Mouse (Mus musculus) adrenal gland, postnatal 36 days (tissue): ENCODE data around the gene Tex26. TPM values are rescaled to one million over a fixed set of nuclear protein-coding genes. Genes with fewer than 3 reads are reported as not detected.

Experiments
- DNase-seq, 2 experiments: peaks; one replicate each; pipeline ENCODE4 v3.0.0; 2021; ENCODE audit warnings: mixed read lengths in 1 of 2
- total RNA-seq, 2 experiments: library from RNA; stranded (reverse); gene quantifications; 2 replicates each; pipeline ENCODE4 v1.2.3; 2021

Tex26 gene
- total RNA-seq, 2 experiments from 2014 or later = not detected

DNA sequence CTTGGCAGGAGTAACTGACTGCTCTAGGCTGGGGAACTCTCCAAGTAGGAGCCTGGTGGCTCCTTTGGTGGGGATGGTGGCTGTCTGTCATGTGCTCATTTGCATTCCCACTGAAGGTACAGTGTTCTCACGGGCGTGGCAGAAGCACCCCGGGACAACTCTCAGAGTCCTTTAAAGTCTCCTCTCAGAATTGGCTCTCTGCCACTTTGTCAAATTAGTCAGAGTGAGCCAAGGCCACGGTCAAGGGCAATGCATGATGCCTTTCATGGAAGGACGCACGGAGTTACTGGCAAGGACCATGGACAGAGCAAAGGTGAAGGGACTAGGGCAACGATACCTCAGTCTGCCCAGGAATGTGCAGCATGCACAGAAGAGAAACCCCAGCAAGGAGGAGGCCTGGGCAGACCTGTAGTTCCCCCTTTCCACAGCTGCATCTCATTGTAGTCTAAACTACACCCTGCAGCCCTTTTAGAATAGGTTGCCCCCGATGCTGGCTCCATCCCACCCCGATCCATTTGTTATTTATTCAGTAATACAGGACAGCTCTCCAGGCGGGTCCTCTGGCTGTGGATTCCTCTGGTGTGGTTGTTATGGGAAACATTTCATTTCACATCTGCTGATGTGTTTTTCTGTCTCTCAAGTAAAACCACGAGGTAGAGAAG lies 49.0 kb downstream of the Tex26 start:
- peak; percentile 82 to 83 for DNase-seq

DNA sequence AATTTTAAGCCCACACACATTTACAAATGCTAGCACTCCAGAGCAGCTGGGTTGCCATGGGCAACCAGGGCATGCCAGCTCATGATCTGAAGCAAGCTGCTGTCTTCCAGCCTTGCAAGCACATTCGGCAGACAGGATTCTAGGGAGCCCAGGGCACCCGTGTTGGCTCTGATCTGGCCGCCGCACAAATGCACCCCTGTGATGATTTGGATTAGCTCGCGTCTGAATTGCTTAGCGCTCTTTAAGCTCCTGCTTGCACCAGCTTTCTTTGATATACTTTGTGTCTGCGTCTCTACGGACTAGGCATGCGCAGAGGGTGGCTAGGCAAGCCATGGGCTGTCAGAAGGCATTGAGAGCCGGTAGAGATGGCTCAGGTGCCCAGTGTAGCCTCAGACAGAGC lies 49.7 kb downstream of the Tex26 start:
- peak; percentile 41 to 46 for DNase-seq

DNA sequence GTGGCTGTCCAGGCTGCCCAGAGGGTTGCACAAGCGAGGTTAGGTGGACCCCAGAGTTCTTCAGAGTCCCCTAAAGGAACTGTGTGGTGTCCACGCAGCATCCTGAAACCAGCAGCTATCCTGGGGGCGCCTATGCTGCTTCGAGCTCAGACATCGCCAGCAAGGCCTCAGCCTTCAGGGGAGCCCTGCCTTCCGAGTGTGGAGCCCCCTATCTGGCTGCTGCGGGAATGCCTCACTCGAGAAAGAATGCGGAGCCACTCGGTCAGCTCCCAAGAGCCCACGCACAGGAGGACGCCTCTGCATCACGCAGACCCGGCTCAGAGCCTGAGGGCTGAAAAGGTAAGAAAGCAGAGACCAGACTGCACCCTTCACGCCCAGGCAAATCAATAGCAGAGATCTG lies 50.8 kb downstream of the Tex26 start:
- no peak for DNase-seq

GRCm38 (mm10) chr5:149495655-149496054 lies 56.2 kb downstream of the Tex26 start:
- no peak for DNase-seq

- DNase-seq = no peak
Measured at GRCm38 (mm10) chr5:149496401-149497066, 57.1 kb downstream of the Tex26 start.

DNA sequence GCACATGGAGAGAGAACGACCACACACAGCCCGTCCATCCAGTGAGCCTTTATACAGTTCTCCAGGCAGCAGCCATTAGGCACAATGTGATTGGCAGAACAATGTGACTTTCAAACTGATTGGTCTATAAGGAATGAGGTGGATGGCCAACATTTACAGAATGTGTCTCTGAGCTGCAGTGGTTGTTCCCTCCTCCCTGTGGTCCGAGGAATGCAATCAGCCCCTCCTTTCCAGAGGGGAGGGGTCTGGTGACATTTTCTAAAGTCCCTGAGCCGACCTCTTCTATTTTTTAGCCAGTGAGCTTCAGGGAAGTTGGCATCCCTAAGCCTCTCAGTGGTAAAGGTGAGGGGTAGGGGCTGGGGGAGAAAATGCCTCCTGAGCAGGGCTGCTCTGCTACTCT lies 60.5 kb downstream of the Tex26 start:
- no peak for DNase-seq

DNA sequence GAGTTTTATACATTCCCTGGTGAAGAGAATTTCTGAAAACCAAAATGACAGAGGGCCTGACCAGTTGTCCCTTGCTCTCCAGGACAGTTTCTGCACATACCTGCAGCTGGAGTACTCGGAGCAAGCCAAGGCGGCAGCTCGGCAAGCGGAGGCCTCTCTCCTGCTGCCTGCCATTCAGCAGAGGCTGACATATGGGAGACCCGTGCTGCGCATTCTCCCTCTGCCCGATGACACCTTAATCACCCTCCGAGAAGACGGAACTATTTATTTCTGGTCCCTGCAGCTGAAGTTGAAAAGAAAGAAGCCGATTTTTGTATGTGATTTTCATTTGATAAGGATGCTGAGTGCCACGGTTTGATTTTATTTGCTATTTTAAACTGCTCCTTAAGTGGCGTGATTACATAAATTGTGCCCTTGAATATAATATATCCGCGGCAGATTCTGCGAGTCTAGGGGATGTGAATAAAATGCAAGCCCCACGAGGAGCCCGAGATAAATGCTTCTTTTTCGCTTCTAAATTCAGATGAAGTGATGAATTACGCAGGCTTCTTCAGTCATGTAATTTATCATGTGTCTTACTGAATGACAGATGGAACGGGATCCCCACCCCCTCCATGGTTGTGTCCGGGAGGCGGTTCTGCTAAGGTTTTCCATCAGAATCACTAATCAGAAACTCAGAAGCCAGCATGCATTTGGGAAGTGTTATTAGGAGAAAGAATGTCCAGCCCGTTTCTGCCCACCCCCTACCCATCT lies 64.1 kb downstream of the Tex26 start:
- no peak for DNase-seq

- DNase-seq = no peak
Measured at GRCm38 (mm10) chr5:149504985-149505384, 65.5 kb downstream of the Tex26 start.

DNA sequence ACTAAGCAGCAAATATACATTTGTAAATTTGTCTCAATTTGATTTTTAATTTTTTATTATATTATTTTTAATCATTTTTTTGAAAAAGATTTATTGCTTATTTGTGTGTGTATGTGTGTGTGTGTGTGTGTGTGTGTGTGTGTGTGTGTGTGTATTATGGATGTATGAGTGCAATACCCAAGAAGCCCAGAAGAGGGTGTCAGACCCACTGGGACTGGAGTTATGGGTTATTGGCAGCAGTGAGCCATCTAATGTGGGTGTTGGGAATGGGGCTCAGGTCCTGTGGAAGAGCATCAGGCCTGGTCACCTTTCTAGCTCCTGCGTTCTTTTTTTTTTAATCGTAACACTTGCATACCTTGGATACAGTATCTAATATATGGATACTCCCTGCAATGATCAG lies 66.6 kb downstream of the Tex26 start:
- no peak for DNase-seq

GRCm38 (mm10) chr5:149508094-149509029 lies 68.9 kb downstream of the Tex26 start:
- no peak for DNase-seq

DNA sequence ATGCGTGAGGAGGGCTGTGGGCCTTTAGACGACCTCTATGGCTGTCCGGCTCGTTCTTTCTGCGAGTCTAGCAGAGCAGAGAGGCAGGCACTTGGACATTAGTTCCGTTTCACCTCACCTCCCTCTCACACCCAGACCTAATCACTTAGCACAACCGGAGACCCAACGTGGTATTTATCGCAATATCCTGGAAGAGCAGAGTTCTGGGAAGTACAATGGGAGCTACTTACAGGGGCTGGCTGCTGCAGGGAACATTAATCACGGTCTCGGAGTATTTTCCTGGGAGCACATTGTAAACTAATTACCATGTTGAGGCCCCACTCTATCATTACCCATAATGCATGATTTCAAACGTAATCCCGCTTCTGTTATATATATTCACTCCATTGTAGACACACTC lies 70.9 kb downstream of the Tex26 start:
- DNase-seq = no peak

- DNase-seq = no peak
Measured at GRCm38 (mm10) chr5:149512695-149513094, 73.2 kb downstream of the Tex26 start.

DNA sequence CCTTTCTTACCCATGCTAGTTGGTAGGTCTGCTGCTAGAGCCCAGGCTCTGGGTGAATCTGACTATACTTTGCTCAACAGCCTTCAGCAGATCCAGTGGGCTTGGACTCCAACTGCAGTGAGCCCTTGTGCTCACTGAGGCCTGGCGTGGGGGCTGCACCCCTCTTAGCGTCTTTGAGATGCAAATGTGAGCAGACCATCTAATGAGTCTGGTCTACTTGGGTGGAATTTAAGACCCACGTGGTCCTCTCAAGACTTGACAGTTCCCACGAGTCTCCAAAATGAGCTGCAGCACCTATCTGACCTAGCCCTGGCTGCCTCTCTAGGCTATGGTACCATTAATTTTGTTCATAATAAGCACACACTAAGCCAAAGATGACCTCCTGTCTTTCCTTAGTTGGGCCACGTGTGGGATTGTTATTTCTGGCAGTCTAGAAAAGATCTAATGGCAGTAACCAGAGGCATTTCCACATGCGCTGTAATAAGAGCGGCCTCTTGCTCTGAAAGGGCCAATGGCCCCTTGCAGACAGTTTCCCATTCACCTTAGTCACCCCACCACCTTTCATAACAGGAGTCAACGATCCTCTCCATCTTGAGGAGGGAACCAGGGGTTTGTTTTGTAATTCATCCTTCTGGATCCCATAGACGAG lies 74.1 kb downstream of the Tex26 start:
- no peak for DNase-seq

- peak; percentile 50 to 64 for DNase-seq
Measured at GRCm38 (mm10) chr5:149514087-149514671, 74.7 kb downstream of the Tex26 start.

DNA sequence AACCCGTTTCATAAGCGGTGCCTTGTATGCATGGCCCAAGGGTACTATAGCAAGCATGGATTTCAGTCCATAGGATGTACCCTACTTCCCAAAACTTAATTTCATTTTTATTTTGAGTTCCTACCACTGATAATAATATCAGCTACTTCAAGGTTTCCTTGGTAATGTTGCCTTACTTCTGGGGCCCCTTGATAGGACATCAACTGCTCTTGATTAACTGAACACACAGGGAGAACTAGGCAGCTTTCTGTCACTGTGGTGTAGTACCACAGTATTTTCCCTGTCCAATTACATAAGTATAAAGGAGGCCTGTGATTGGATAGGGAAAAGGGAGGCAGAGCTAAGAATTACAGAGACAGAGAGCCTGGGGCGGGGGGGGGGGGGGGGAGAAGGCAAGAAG lies 75.4 kb downstream of the Tex26 start:
- DNase-seq = no peak

GRCm38 (mm10) chr5:149517116-149517515 lies 77.7 kb downstream of the Tex26 start:
- no peak for DNase-seq

Other genes with a start within 250 kb of the Tex26 start
- 10 to 100 TPM; 15.1 to 15.8 TPM for gene Alox5ap, start 174.9 kb upstream of the Tex26 start, total RNA-seq
- gene Medag, start 27.9 kb upstream of the Tex26 start, total RNA-seq = 1 to 10 TPM; 3.8 to 9.1 TPM
- not detected for gene Wdr95, start 89.0 kb downstream of the Tex26 start, total RNA-seq
- 100 to 1,000 TPM in 1 of 2 experiments, 10 to 100 TPM in 1; 95.9 to 367 TPM for gene Hsph1, start 196.7 kb downstream of the Tex26 start, total RNA-seq
- gene B3glct, start 238.6 kb downstream of the Tex26 start, total RNA-seq = 10 to 100 TPM; 27.3 to 28.9 TPM